24 mouse cellular contexts compared by ENCODE assay signal in genomic region chr7:19235092-19235671, GRCm38 (mm10). TPM values are rescaled to one million over a fixed set of nuclear protein-coding genes. Genes with fewer than 3 reads are reported as not detected.
DNase-seq lines count a peak whose midpoint lies in the region; ATAC-seq and TF ChIP-seq lines count a peak whose summit lies in the region.
"Had no signal": no experiment of that assay in that cellular context is flagged by ENCODE, and none has a peak within 500 bp of the region (broad histone marks: within the 10 kb centered on the region; RNA-seq: fewer than 3 reads in every experiment).

No protein-coding gene starts in this region.

- no peak for TF ChIP-seq EP300 in heart, adult 2 months (IDR thresholded peaks at IDR 0.05; ENCODE audit: insufficient read depth, low read depth, low read length)
- no peak for TF ChIP-seq EP300 in liver, postnatal 0 days (IDR thresholded peaks at IDR 0.05; ENCODE audit: low read depth)

- peaks cover 6% of the 10 kb centered on the region for H3K79me2 ChIP-seq in heart, adult 2 months (replicated peaks; ENCODE audit: control insufficient read depth, insufficient read depth, low read length)

- TF ChIP-seq POLR2A in heart, adult 2 months (IDR thresholded peaks at IDR 0.05; ENCODE audit: insufficient read depth, low read depth, low read length), result no peak

- peaks cover 12% of the 10 kb centered on the region for H3K4me1 ChIP-seq in heart, adult 2 months (ENCODE audit: control insufficient read depth, insufficient read depth, low read length)
- peaks cover 83% of the 10 kb centered on the region for H3K4me1 ChIP-seq in liver, embryonic 12.5 days
- H3K4me1 ChIP-seq in liver, postnatal 0 days (ENCODE audit: insufficient read depth), result 0 out of 2 replicates have a peak, but pooled peaks cover 10% of the 10 kb centered on the region
- peaks cover 6% of the 10 kb centered on the region; the same call in 1 of the 2 replicates for H3K4me1 ChIP-seq in kidney, embryonic 16.5 days (ENCODE audit: insufficient read depth, low read length)
- H3K4me1 ChIP-seq: midbrain, embryonic 12.5 days had no signal

- H3K9ac ChIP-seq in heart, adult 2 months (ENCODE audit: low read depth, low read length), result no peak overlapping the region
- H3K9ac ChIP-seq in liver, embryonic 12.5 days, result no peak overlapping the region; the same call in 1 of the 2 replicates
- H3K9ac ChIP-seq in liver, postnatal 0 days (replicated peaks), result no peak overlapping the region; the same call in 1 of the 2 replicates
- H3K9ac ChIP-seq in kidney, embryonic 16.5 days (replicated peaks; ENCODE audit: low read length), result no peak overlapping the region
- H3K9ac ChIP-seq: limb, embryonic 15.5 days; midbrain, embryonic 12.5 days; stomach, embryonic 15.5 days had no signal

- H3K9me3 ChIP-seq in liver, embryonic 12.5 days (replicated peaks), result no peaks in the 10 kb centered on the region
- H3K9me3 ChIP-seq in liver, postnatal 0 days (ENCODE audit: low read length), result no peaks in the 10 kb centered on the region
- H3K9me3 ChIP-seq in kidney, embryonic 16.5 days (ENCODE audit: low read length), result no peaks in the 10 kb centered on the region
- H3K9me3 ChIP-seq: limb, embryonic 15.5 days; midbrain, embryonic 12.5 days; stomach, embryonic 15.5 days had no signal

- H3K36me3 ChIP-seq in heart, adult 2 months (ENCODE audit: control insufficient read depth, insufficient read depth, low read length), result no peaks in the 10 kb centered on the region
- peaks cover 42% of the 10 kb centered on the region for H3K36me3 ChIP-seq in liver, embryonic 12.5 days
- peaks cover 7% of the 10 kb centered on the region; the same call in 1 of the 2 replicates for H3K36me3 ChIP-seq in liver, postnatal 0 days (replicated peaks; ENCODE audit: insufficient read depth, low read length)
- H3K36me3 ChIP-seq in kidney, embryonic 16.5 days (ENCODE audit: insufficient read depth, low read length), result no peaks in the 10 kb centered on the region
- H3K36me3 ChIP-seq: stomach, embryonic 15.5 days had no signal

- H3K4me3 ChIP-seq in heart, adult 2 months, result no peak overlapping the region
- H3K4me3 ChIP-seq in liver, embryonic 12.5 days, result no peak overlapping the region
- H3K4me3 ChIP-seq in liver, postnatal 0 days (ENCODE audit: low read depth, low read length), result no peak overlapping the region
- no peak overlapping the region for H3K4me3 ChIP-seq in kidney, embryonic 16.5 days (ENCODE audit: low read length)
- H3K4me3 ChIP-seq: hindbrain, embryonic 10.5 days; limb, embryonic 15.5 days; midbrain, embryonic 12.5 days; myocyte; stomach, embryonic 15.5 days had no signal

- no peak for TF ChIP-seq CTCF in heart, adult 2 months (IDR thresholded peaks at IDR 0.05)
- no peak for TF ChIP-seq CTCF in liver, postnatal 0 days (IDR thresholded peaks at IDR 0.05; ENCODE audit: low read depth)

- no peak overlapping the region for H3K4me2 ChIP-seq in liver, embryonic 12.5 days
- no peak overlapping the region for H3K4me2 ChIP-seq in liver, postnatal 0 days (ENCODE audit: low read depth, low read length)
- H3K4me2 ChIP-seq in kidney, embryonic 16.5 days (replicated peaks; ENCODE audit: low read depth, low read length), result no peak overlapping the region
- H3K4me2 ChIP-seq: limb, embryonic 15.5 days; midbrain, embryonic 12.5 days; stomach, embryonic 15.5 days had no signal

- intact Hi-C loops in heart, adult 2 months (cut with DNase I), result no loop called here
- intact Hi-C loops in heart, postnatal 10 days (cut with DNase I), result loop anchor here (5.0 kb wide), 1 partner anchor 107 kb away; the partner anchor contains the start of gene Ercc1

- H3K27ac ChIP-seq in heart, adult 2 months, result peak overlapping the region; percentile 91
- peak overlapping the region; percentile 54; the same call in 1 of the 2 replicates for H3K27ac ChIP-seq in liver, embryonic 12.5 days
- H3K27ac ChIP-seq in liver, postnatal 0 days (ENCODE audit: low read depth), result no peak overlapping the region
- H3K27ac ChIP-seq in kidney, embryonic 16.5 days (ENCODE audit: low read length), result no peak overlapping the region
- H3K27ac ChIP-seq: hindbrain, embryonic 10.5 days; limb, embryonic 15.5 days; midbrain, embryonic 12.5 days; stomach, embryonic 15.5 days had no signal

- no peak for ATAC-seq in liver, embryonic 12.5 days
- no peak for ATAC-seq in liver, postnatal 0 days
- peak; percentile 16 for ATAC-seq in megakaryocyte, adult 5-6 weeks (ENCODE audit: poor library complexity, severe bottlenecking)
- ATAC-seq in kidney, embryonic 16.5 days (ENCODE audit: low FRiP score, low TSS enrichment), result no peak

- WGBS in heart, adult 2 months, result 67% methylated on average over 2 of the region's 2 CpGs
- WGBS in liver, embryonic 12.5 days (ENCODE audit: insufficient replicate concordance), result 66% methylated on average over 2 of the region's 2 CpGs
- WGBS in liver, postnatal 0 days (ENCODE audit: insufficient replicate concordance), result 74% methylated on average over 2 of the region's 2 CpGs
- 84% methylated on average over 2 of the region's 2 CpGs for WGBS in kidney, embryonic 16.5 days

- H3K27me3 ChIP-seq in heart, adult 2 months (ENCODE audit: control insufficient read depth, insufficient read depth, low read length), result no peaks in the 10 kb centered on the region
- H3K27me3 ChIP-seq in liver, embryonic 12.5 days (replicated peaks), result no peaks in the 10 kb centered on the region
- no peaks in the 10 kb centered on the region for H3K27me3 ChIP-seq in liver, postnatal 0 days (ENCODE audit: insufficient read depth, low read length)
- H3K27me3 ChIP-seq in kidney, embryonic 16.5 days (ENCODE audit: insufficient read depth, low read length), result no peaks in the 10 kb centered on the region
- H3K27me3 ChIP-seq: limb, embryonic 15.5 days; midbrain, embryonic 12.5 days; stomach, embryonic 15.5 days had no signal

- no peak for DNase-seq in heart, adult 2 months
- no peak for DNase-seq in heart, postnatal 10 days
- no peak for DNase-seq in liver, postnatal 0 days
- no peak for DNase-seq in ovary, postnatal 10 days (ENCODE audit: low spot score)
- DNase-seq in left cerebral cortex, adult 18-20 months (ENCODE audit: low spot score in 2 of 2), result no peak
- DNase-seq: cerebellum, adult 11 months; cerebellum, postnatal 36 days; gastrocnemius, postnatal 25 days; kidney, adult 11 months; kidney, postnatal 36 days; lung, postnatal 14 days; spleen, adult 18-20 months; thymus, postnatal 25 days had no signal

RNA-seq across cellular contexts. Expression of gene Opa3, which starts 7.0 kb away (rescaled TPM):
- 10 to 100 TPM; 59.9 to 66.0 TPM for total RNA-seq in heart, adult 2 months (2021)
- polyA plus RNA-seq in heart, adult 2 months (2012; rRNA removed), result 64.6 and 91.3 TPM in 2 replicates
- 10 to 100 TPM; 53.4 to 57.7 TPM for total RNA-seq in heart, postnatal 10 days (2021)
- polyA plus RNA-seq in liver, embryonic 12.5 days (2016; fragmentation: Nextera tagmentation; extraction: Ambion mirVana), result 22.1 and 23.3 TPM in 2 replicates
- 8.7 and 9.7 TPM in 2 replicates for polyA plus RNA-seq in liver, postnatal 0 days (2015; fragmentation: Nextera tagmentation; extraction: Ambion mirVana)
- 12.3 and 15.7 TPM in 2 replicates for total RNA-seq in megakaryocyte, adult 5-6 weeks (2015)
- total RNA-seq in megakaryocyte, adult 5-6 weeks (2017), result 18.2 and 20.7 TPM in 2 replicates
- total RNA-seq in left cerebral cortex, adult 18-20 months (2021), result 10 to 100 TPM; 47.3 to 47.6 TPM
- polyA plus RNA-seq in kidney, embryonic 16.5 days (2015; fragmentation: Nextera tagmentation; extraction: Ambion mirVana), result 42.9 and 44.6 TPM in 2 replicates

RNA-seq across cellular contexts. Expression of gene Gpr4, which starts 22.8 kb away (rescaled TPM):
- total RNA-seq in heart, adult 2 months (2021), result 1 to 10 TPM; 6.8 to 7.2 TPM
- polyA plus RNA-seq in heart, adult 2 months (2012; rRNA removed), result 17.1 and 22.0 TPM in 2 replicates
- total RNA-seq in heart, postnatal 10 days (2021), result 10 to 100 TPM; 11.4 to 11.8 TPM
- polyA plus RNA-seq in liver, embryonic 12.5 days (2016; fragmentation: Nextera tagmentation; extraction: Ambion mirVana), result 0.51 and 0.62 TPM in 2 replicates
- polyA plus RNA-seq in liver, postnatal 0 days (2015; fragmentation: Nextera tagmentation; extraction: Ambion mirVana), result 0.74 and 0.83 TPM in 2 replicates
- not detected in 2 replicates for total RNA-seq in megakaryocyte, adult 5-6 weeks (2015)
- 0.12 TPM in 1 of 2 replicates, not detected in the other for total RNA-seq in megakaryocyte, adult 5-6 weeks (2017)
- 1 to 10 TPM; 2.5 to 3.6 TPM for total RNA-seq in left cerebral cortex, adult 18-20 months (2021)
- 4.0 and 4.3 TPM in 2 replicates for polyA plus RNA-seq in kidney, embryonic 16.5 days (2015; fragmentation: Nextera tagmentation; extraction: Ambion mirVana)
- total RNA-seq: neutrophil, adult 5-6 weeks had no signal

RNA-seq across cellular contexts. Expression of gene Vasp, which starts 36.4 kb away (rescaled TPM):
- total RNA-seq in heart, adult 2 months (2021), result 10 to 100 TPM; 25.1 to 30.8 TPM
- 43.3 and 51.5 TPM in 2 replicates for polyA plus RNA-seq in heart, adult 2 months (2012; rRNA removed)
- total RNA-seq in heart, postnatal 10 days (2021), result 10 to 100 TPM; 84.0 to 98.6 TPM
- polyA plus RNA-seq in liver, embryonic 12.5 days (2016; fragmentation: Nextera tagmentation; extraction: Ambion mirVana), result 61.1 and 61.5 TPM in 2 replicates
- 36.2 and 36.4 TPM in 2 replicates for polyA plus RNA-seq in liver, postnatal 0 days (2015; fragmentation: Nextera tagmentation; extraction: Ambion mirVana)
- total RNA-seq in megakaryocyte, adult 5-6 weeks (2015), result 122 and 129 TPM in 2 replicates
- 180 and 227 TPM in 2 replicates for total RNA-seq in megakaryocyte, adult 5-6 weeks (2017)
- total RNA-seq in left cerebral cortex, adult 18-20 months (2021), result 10 to 100 TPM; 13.6 to 15.1 TPM
- 81.0 and 86.9 TPM in 2 replicates for polyA plus RNA-seq in kidney, embryonic 16.5 days (2015; fragmentation: Nextera tagmentation; extraction: Ambion mirVana)

RNA-seq across cellular contexts. Expression of gene Ppm1n, which starts 44.7 kb away (rescaled TPM):
- total RNA-seq in heart, adult 2 months (2021), result under 1 TPM in 1 of 2 experiments, not detected in 1; 0.21 TPM
- 0.09 and 0.33 TPM in 2 replicates for polyA plus RNA-seq in heart, adult 2 months (2012; rRNA removed)
- total RNA-seq in heart, postnatal 10 days (2021), result under 1 TPM in 1 of 2 experiments, not detected in 1; 0.67 TPM
- not detected in 2 replicates for polyA plus RNA-seq in liver, embryonic 12.5 days (2016; fragmentation: Nextera tagmentation; extraction: Ambion mirVana)
- 0.15 TPM in 1 of 2 replicates, not detected in the other for polyA plus RNA-seq in liver, postnatal 0 days (2015; fragmentation: Nextera tagmentation; extraction: Ambion mirVana)
- not detected in 2 replicates for total RNA-seq in megakaryocyte, adult 5-6 weeks (2015)
- total RNA-seq in megakaryocyte, adult 5-6 weeks (2017), result not detected in 2 replicates
- total RNA-seq in left cerebral cortex, adult 18-20 months (2021), result not detected
- 0.22 TPM in 1 of 2 replicates, not detected in the other for polyA plus RNA-seq in kidney, embryonic 16.5 days (2015; fragmentation: Nextera tagmentation; extraction: Ambion mirVana)
- total RNA-seq: gastrocnemius, postnatal 25 days; layer of hippocampus, postnatal 25 days; neutrophil, adult 5-6 weeks had no signal
- polyA plus RNA-seq: embryonic facial prominence, embryonic 11.5 days had no signal

RNA-seq across cellular contexts. Expression of gene Rtn2, which starts 47.2 kb away (rescaled TPM):
- total RNA-seq in heart, adult 2 months (2021), result 100 to 1,000 TPM; 114 to 136 TPM
- 273 and 340 TPM in 2 replicates for polyA plus RNA-seq in heart, adult 2 months (2012; rRNA removed)
- 10 to 100 TPM; 67.9 to 82.8 TPM for total RNA-seq in heart, postnatal 10 days (2021)
- polyA plus RNA-seq in liver, embryonic 12.5 days (2016; fragmentation: Nextera tagmentation; extraction: Ambion mirVana), result 5.1 and 5.6 TPM in 2 replicates
- polyA plus RNA-seq in liver, postnatal 0 days (2015; fragmentation: Nextera tagmentation; extraction: Ambion mirVana), result 1.5 and 4.6 TPM in 2 replicates
- total RNA-seq in megakaryocyte, adult 5-6 weeks (2015), result 0.48 TPM in 1 of 2 replicates, not detected in the other
- not detected in 2 replicates for total RNA-seq in megakaryocyte, adult 5-6 weeks (2017)
- total RNA-seq in left cerebral cortex, adult 18-20 months (2021), result 100 to 1,000 TPM; 128 to 129 TPM
- 8.0 and 9.4 TPM in 2 replicates for polyA plus RNA-seq in kidney, embryonic 16.5 days (2015; fragmentation: Nextera tagmentation; extraction: Ambion mirVana)
- total RNA-seq: neutrophil, adult 5-6 weeks had no signal

Comparison
In these comparisons a context has a peak if more than half of its experiments do, and no peak if none do; other contexts are left out.
1. H3K27ac ChIP-seq: peak in heart, adult 2 months (single experiment) and liver, embryonic 12.5 days (single experiment); none in liver, postnatal 0 days (single experiment) and kidney, embryonic 16.5 days (single experiment).